Mouse (Mus musculus) macrophage (primary cell): ENCODE measurements at regions not wholly inside any gene's neighbourhood (a gene's known extent, or its start where the extent isn't known, plus 50 kb on each side); places are given as distances from the start of the nearest gene placed in this dataset.

Experiments
- H3K27ac ChIP-seq: fragments of 350-480 bp; formaldehyde crosslinking; 2 replicates; pipeline ENCODE4 v1.9.0; 2021
- H3K36me3 ChIP-seq: fragments of 350-480 bp; formaldehyde crosslinking; 2 replicates; pipeline ENCODE4 v1.9.0; 2021; ENCODE audit errors: inconsistent target
- H3K4me3 ChIP-seq: fragments of 350-480 bp; formaldehyde crosslinking; 2 replicates; pipeline ENCODE4 v1.9.0; 2021; ENCODE audit errors: inconsistent target
- H3K79me2 ChIP-seq: fragments of 350-480 bp; formaldehyde crosslinking; 2 replicates; pipeline ENCODE4 v1.9.0; 2021; ENCODE audit errors: inconsistent target
- WGBS: methylation state at CpG from one replicate; pipeline ENCODE4 v1.1.7; 2026; ENCODE audit warnings: inconsistent platforms; ENCODE audit not compliant: missing documents; 5-methylcytosine and 5-hydroxymethylcytosine counted together

DNA sequence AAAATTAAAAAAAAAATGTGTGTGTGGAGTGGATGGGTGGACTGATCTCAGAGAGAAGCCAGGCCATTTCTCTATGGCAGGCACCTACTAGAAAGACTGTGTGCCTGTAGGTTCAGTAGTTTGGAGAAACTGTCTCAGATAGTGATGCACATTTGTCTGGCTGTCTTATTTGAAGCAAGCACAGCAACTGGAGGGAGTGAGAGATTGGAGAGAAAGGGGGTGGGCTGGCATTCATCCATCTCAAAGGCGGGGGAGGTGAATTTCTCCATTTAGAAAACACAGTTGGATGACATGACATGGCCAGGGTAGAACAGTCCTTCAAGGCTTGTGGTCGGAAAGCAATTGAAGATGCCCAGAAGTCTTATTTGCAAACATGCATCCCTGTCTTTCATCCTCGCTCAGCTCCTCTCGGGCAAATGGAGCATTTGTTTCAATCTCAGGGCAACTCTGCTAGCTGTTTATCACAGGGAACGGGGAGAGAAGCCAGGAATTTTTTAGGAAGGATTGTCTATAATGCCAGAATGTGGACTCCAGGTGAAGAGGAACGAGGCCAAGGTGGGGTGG is 114.8 kb upstream of the Fmo9 start:
- no peak overlapping the region for H3K4me3 ChIP-seq
- no peaks in the 10 kb centered on the region for H3K36me3 ChIP-seq
- no peak overlapping the region for H3K27ac ChIP-seq
- WGBS: 92% methylated on average over 6 of the region's 6 CpGs
- H3K79me2 ChIP-seq: no peaks in the 10 kb centered on the region

DNA sequence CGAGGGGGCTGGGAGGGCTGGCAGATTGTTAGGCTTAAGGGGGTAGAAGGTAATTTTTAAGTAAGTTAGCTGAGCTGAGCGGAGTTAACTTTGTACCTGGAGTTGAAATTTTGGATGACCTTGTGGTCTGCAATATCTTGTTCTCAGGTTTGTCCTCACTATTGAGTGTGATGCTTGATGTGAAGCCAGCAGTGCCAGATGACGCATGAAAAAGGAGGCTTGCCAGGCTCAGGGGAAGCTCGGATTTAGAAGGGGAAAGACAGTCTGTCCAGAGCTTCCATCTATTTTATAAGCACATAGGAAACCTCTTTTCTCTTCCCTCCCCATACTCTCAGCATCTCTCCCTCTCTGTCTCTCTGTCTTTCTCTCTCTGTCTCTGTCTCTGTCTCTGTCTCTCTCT is 115.3 kb upstream of the Fmo9 start:
- no peaks in the 10 kb centered on the region for H3K36me3 ChIP-seq
- 90% methylated on average over 3 of the region's 4 CpGs for WGBS
- no peak overlapping the region for H3K27ac ChIP-seq
- no peaks in the 10 kb centered on the region for H3K79me2 ChIP-seq
- H3K4me3 ChIP-seq: no peak overlapping the region

DNA sequence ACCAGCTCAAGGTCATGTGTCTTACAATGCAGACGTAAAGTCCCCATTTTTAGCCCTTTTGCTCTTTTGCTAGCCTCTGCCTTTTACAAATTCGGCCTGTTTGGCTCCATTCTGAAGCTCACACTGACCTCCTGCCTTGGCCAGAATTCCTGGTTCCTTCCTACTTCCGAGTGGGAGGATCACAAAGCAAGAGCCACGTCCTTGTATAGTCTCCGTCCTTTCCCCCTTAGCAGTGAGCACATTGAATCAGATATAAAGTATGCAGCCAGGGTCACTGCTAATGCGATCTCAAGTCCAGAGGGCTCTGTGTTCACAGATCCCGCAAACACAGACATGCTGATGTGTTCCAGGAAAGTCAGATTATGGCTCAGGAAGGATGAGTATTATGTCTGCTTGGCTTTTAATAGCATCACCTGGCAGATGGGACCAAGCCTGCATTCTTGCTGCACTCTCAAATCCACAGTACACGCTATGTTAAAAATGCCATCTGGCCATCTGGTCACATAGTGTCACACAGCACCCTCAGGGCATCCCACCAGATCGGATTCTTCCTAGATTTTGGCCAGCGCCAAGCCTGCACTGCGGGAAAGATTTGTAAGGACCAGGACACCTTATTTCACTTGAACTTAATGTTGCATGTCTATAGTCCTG is 119.4 kb upstream of the Fmo9 start:
- Histone ChIP-seq H3K36me3 (no peaks in the 10 kb centered on the region), H3K27ac (peak overlapping the region; percentile 48), H3K4me3 (no peak overlapping the region), H3K79me2 (no peaks in the 10 kb centered on the region)
- WGBS: 99% methylated on average over 11 of the region's 11 CpGs

DNA sequence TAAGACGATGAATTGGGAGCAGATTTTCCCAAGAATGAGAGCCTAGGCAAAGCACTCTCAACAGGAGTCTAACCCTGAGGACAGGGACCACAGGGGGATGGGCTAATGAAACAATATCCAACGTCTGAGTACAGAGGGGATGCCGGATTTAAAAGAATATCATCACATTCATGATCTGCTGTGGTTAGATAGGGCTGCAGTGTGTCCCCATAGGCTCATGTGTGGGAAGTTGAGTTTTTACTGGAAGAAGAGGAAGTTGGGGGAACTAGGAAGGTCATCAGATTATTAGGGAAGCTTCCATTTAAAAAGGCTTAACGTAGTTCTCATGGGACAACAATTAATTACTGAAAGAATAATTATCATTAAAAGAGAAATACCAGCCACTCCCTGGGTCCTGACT is 120.3 kb upstream of the Fmo9 start:
- WGBS: 31% methylated on average over 4 of the region's 4 CpGs
- no peak overlapping the region for H3K4me3 ChIP-seq
- H3K79me2 ChIP-seq: no peaks in the 10 kb centered on the region
- H3K27ac ChIP-seq: peak overlapping the region; percentile 48
- no peaks in the 10 kb centered on the region for H3K36me3 ChIP-seq

DNA sequence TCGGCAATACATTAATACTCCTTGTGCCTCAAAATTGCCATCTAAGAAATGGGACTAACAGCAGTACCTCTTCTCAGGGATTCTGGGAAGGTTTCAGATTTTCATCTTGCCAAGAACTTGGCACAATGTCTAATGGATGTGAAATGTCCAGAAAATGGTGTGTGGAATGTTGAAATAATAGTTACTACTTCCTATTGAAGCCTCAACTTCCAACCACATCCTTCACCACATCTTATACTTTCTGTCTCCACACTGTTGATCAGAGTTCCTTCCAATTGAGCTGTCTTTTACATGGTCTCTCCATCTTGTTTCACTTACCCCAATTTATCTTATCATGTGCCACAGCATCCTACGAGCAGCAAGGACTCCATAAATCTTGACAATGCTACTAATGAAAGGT is 122.3 kb upstream of the Fmo9 start:
- Histone ChIP-seq H3K79me2 (no peaks in the 10 kb centered on the region), H3K4me3 (no peak overlapping the region), H3K36me3 (no peaks in the 10 kb centered on the region), H3K27ac (no peak overlapping the region)
- 68% methylated on average over 2 of the region's 2 CpGs for WGBS

DNA sequence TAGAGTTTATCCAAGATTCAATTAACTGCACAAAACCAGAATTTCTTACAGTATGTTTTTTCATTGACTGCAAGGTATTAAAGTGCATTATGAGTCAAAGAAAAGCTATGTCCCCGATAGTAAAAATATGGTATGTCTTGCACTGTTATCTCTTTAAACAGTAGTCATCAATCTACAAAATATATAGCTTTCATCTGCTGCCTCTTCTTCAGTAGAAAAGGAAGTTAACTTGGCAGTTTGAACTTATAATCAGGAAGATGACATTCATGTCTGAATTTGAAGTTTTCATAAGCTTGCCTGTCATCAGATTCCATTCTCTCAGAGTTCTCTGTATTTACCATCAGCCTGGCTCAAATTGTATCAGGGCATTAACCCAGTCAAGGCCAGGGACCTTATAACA is 122.7 kb upstream of the Fmo9 start:
- 82% methylated on average over 1 of the region's 1 CpGs for WGBS
- H3K36me3 ChIP-seq: no peaks in the 10 kb centered on the region
- H3K4me3 ChIP-seq: no peak overlapping the region
- H3K27ac ChIP-seq: no peak overlapping the region
- no peaks in the 10 kb centered on the region for H3K79me2 ChIP-seq

DNA sequence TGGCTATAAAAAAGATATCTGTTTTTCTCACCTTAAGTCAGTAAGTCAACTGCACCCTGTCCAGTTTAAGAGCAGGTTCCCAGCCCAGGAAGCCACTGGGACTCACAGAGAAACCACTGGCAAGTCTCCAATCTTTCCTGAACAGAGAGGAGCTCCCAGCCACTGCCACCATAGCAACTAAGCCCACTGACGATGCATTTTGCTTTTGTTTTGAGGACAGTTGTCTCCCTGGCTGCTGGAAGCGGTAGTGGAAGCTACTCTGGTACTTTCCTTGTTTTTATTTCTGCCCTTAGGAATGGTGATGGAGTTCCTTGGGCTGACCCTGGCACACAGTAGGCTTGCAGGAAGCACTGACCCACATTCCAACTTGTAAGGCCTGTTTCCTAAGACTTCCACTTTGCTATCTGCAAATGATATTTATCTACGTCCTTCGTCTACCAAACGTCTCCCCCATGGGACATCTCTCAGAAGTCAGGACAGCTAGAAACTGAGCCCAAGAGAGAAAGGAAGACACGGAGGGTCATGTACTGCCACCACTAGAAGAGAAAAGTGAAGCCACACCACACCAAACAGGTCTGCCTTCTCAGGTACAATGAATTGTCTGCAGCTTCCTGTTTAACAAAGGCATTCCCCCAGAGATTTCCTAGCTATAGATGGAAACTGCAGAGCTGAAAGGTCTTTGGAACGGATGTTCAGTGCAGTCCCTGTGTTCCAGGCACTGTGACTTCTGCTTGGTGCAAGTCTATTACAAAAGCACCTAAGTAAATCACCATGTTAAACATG is 125.7 kb upstream of the Fmo9 start:
- H3K27ac ChIP-seq: no peak overlapping the region
- H3K36me3 ChIP-seq: no peaks in the 10 kb centered on the region
- no peaks in the 10 kb centered on the region for H3K79me2 ChIP-seq
- no peak overlapping the region for H3K4me3 ChIP-seq
- WGBS: 92% methylated on average over 7 of the region's 7 CpGs

DNA sequence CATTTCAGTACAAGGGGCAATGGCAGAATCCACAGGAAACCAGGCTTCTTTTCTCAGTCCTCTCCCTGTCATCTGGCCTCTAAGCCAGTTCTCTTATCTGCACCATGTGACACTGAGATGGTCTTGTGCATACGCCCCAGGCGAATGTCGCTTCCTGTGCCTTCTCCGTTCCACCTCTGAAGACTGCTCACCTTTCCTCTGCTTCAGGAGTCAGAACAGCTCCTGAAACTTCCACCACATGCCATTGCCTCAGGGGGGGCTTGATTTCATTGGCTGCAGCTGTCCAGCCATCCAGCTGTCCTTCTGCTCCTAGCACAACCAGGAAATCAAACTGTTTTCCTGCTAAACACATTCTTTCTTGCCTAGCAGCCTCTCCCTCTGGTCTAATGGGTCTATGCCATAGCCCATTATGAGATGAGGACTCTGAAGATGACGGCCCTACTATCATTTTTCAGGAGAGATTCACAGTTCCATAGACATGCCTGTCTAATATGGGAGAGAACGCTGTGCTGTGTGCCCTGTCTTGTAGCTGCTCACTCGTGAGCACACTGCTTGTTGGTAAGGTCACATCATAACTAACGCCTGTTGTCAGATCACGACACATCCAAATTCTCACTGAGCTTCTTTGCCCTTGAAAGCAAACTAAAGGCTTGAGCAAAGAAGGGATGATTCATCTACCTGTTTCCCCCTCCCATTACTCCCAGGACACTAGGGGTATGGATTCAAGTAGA is 129.9 kb upstream of the Fmo9 start:
- no peaks in the 10 kb centered on the region for H3K79me2 ChIP-seq
- H3K27ac ChIP-seq: peak overlapping the region; percentile 35; the same call in 1 of the 2 replicates
- 90% methylated on average over 9 of the region's 9 CpGs for WGBS
- no peak overlapping the region for H3K4me3 ChIP-seq
- no peaks in the 10 kb centered on the region for H3K36me3 ChIP-seq

DNA sequence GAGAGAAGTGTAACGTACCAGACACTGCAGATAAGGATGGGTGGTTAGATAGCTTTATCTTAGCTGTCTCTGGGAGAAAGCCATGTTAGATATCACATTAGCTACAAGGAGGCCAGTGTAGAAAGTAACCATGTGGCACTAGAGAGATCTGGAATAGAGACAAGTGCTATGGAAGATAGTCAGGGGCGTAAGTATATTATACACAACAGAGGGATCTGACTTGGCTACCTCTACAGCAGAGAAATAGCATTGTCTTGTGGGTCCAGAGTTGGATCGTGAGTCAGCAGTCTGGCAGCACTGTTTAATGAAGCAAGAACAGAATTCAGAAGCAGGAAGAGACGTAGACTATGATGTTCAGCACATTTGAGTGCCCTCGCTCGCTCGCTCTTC is 130.4 kb upstream of the Fmo9 start:
- no peaks in the 10 kb centered on the region for H3K79me2 ChIP-seq
- peak overlapping the region; percentile 35; the same call in 1 of the 2 replicates for H3K27ac ChIP-seq
- H3K36me3 ChIP-seq: no peaks in the 10 kb centered on the region
- H3K4me3 ChIP-seq: no peak overlapping the region
- 77% methylated on average over 7 of the region's 7 CpGs for WGBS

DNA sequence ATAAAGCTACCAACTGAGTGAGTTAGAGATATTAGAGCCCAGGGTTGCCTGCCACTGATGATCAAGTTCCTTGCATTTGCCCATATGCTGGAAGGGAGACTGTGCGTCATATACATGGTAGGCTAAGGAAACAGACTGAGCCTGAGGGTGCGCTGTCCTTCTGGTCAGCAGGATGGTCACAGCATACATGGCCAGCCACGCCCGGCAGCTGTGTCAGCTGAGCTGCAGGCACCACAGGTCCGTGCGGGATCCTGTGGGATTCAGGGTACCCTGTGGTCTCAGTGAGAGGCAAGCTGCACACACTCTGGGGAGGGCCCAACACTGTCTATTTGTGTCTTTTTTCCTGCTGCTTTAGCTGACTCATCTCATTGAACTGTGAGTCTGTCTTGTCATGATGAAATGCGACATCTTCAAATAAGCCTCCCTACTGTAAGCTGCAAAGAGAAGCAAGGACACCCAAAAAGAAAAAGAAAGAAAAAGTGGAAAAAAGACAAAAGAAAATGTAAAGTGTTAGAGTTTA is 131.3 kb upstream of the Fmo9 start:
- Histone ChIP-seq H3K79me2 (no peaks in the 10 kb centered on the region), H3K36me3 (no peaks in the 10 kb centered on the region), H3K27ac (peak overlapping the region; percentile 35), H3K4me3 (no peak overlapping the region)
- 82% methylated on average over 7 of the region's 7 CpGs for WGBS

DNA sequence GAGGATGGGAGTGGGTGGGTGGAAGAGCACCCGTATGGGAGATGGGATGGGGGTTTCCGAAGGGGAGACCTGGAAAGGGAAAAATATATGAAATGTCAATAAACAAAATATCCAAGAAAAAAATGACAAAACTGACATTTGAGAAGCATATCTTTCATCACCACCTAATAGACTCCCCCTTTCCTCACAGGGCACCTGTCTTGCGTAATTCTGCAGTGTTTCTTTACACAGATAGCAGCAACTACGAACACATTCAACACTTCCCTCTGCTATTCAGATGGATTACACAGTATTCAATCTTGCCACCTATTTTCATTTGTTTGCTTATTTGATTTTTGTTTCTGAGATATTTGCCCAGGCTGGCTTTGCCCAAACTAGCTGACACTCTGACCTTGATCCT is 136.3 kb upstream of the Fmo9 start:
- H3K36me3 ChIP-seq: no peaks in the 10 kb centered on the region
- H3K79me2 ChIP-seq: no peaks in the 10 kb centered on the region
- H3K27ac ChIP-seq: no peak overlapping the region
- 85% methylated on average over 4 of the region's 4 CpGs for WGBS
- no peak overlapping the region for H3K4me3 ChIP-seq

DNA sequence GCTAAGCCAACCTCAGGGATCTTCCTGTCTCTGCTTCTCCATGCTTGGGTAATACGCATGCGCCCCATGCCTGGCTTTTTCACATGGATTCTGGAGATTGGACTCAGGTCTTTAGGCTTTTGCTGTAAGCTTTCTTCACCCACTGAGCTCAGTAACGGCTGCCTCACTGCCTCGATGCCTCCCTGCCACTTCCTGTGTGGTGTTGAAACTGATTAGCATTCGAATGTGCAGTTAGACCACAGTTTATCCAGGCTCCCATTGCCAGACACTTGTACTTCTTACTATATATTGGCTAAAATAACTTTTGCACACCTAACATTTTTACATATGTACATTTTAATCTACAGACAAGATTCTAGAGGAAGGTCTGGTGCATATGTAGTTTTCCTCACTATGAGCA is 137.0 kb upstream of the Fmo9 start:
- Histone ChIP-seq H3K27ac (peak overlapping the region; percentile 54), H3K36me3 (no peaks in the 10 kb centered on the region), H3K79me2 (no peaks in the 10 kb centered on the region), H3K4me3 (no peak overlapping the region)
- WGBS: 36% methylated on average over 5 of the region's 5 CpGs

DNA sequence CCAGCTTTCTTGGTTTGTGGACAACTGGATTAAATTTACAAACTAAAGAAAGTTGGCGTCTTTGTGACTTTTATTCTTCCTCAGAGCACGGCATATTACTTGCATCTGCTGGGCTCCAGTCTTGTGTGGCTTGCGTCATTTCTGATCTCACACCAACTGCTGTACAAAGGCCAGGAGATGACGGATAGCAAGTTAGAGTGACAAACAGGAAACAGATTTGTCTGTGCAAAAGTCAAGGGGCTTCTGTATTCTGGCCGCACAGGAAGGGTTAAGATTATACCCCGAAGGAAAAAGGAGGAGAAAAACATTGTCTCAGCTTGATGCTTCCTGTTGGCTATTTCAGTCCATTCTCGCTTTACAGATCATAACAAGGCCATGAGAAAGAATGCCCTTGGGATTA is 137.8 kb upstream of the Fmo9 start:
- Histone ChIP-seq H3K4me3 (no peak overlapping the region), H3K79me2 (no peaks in the 10 kb centered on the region), H3K27ac (peak overlapping the region; percentile 54), H3K36me3 (no peaks in the 10 kb centered on the region)
- WGBS: 15% methylated on average over 7 of the region's 7 CpGs

DNA sequence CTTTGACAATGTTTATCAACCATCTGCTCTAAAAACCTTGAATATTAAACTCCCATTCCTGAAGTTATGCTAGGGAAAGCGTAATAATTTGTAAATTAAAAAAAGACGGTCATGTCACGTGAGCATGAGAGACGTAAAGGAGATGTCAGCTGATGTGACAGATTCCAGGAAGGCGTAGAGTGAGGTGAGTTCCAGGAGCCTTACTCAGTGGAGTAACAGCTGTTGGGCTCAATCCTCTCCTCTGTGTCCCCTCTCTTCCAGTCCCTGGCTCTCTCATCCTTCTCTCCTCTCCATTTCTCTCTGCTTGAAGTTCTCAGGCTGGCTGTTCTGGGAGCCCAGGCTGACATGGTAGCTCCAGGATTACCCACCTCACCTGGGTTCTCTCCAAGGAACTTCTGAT is 138.4 kb upstream of the Fmo9 start:
- Histone ChIP-seq H3K27ac (peak overlapping the region; percentile 54), H3K4me3 (no peak overlapping the region), H3K79me2 (no peaks in the 10 kb centered on the region), H3K36me3 (no peaks in the 10 kb centered on the region)
- WGBS: 96% methylated on average over 5 of the region's 5 CpGs

DNA sequence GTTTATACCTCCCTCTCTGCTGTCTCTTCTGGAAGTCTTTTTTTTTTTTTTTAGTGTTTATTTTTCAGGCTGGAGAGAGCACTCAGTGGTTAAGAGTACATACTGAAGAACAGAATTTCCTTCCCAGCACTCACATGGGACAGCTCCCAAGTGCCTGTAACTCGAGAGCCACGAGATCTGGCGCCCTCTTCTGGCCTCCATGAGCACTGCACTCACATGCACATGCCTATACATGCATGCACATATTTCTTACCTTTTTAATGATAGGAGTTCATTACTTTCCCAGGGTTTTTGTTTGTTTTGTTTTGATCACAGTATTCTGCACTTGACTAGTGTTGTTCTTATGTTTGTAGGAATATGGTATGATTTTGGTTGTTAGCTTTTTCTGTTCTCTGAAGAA is 139.5 kb upstream of the Fmo9 start:
- Histone ChIP-seq H3K4me3 (no peak overlapping the region), H3K79me2 (no peaks in the 10 kb centered on the region), H3K36me3 (no peaks in the 10 kb centered on the region), H3K27ac (no peak overlapping the region)
- WGBS: 58% methylated on average over 3 of the region's 3 CpGs
